In genomic region chr4:102254466-102255294, GRCm38 (mm10) we compare ENCODE assay signal across 8 mouse cellular contexts.
DNase-seq lines count a peak whose midpoint lies in the region; ATAC-seq and TF ChIP-seq lines count a peak whose summit lies in the region.

No protein-coding gene starts in this region.

- H3K4me3 ChIP-seq in heart, embryonic 11.5 days (ENCODE audit: low read depth, low read length), result peak overlapping the region; percentile 52
- no peak overlapping the region for H3K4me3 ChIP-seq in liver, embryonic 12.5 days

- peak; percentile 92 for DNase-seq in brain, embryonic 14.5 days (ENCODE audit: low read depth)
- peak; percentile 58 for DNase-seq in embryo, embryonic 9.5 days (ENCODE audit: extremely low spot score)
- peak; percentile 58 for DNase-seq in layer of hippocampus, adult 11-12 months (ENCODE audit: low spot score)
- DNase-seq in right cerebral cortex, adult 2 months (ENCODE audit: low spot score in 2 of 2), result peak; percentile 60 to 66
- no peak for DNase-seq in testis, postnatal 14 days (ENCODE audit: low spot score)
- no peak for DNase-seq in adrenal gland, postnatal 4 days (ENCODE audit: low spot score in 2 of 2)

- H3K9ac ChIP-seq in heart, embryonic 11.5 days (ENCODE audit: low read depth, low read length), result peak overlapping the region; percentile 77
- H3K9ac ChIP-seq in liver, embryonic 12.5 days, result no peak overlapping the region

- peak; percentile 55; the same call in 1 of the 2 replicates for ATAC-seq in heart, embryonic 11.5 days (replicated peaks; ENCODE audit: insufficient number of reproducible peaks, low FRiP score, low TSS enrichment)
- no peak for ATAC-seq in liver, embryonic 12.5 days

- peak; percentile 40; the same call in 1 of the 2 replicates for TF ChIP-seq CTCF in brain, embryonic 14.5 days (IDR thresholded peaks at IDR 0.05; ENCODE audit: borderline replicate concordance, extremely low read depth, insufficient read depth, insufficient read length)

- peak overlapping the region; percentile 90 for H3K27ac ChIP-seq in heart, embryonic 11.5 days (ENCODE audit: low read depth, low read length)
- no peak overlapping the region for H3K27ac ChIP-seq in liver, embryonic 12.5 days

- 6% methylated on average over 15 of the region's 15 CpGs for WGBS in heart, embryonic 11.5 days (ENCODE audit: insufficient replicate concordance)
- WGBS in liver, embryonic 12.5 days (ENCODE audit: insufficient replicate concordance), result 14% methylated on average over 15 of the region's 15 CpGs

- H3K27me3 ChIP-seq in heart, embryonic 11.5 days (ENCODE audit: control insufficient read depth, insufficient read depth, low read length), result no peaks in the 10 kb centered on the region
- no peaks in the 10 kb centered on the region for H3K27me3 ChIP-seq in liver, embryonic 12.5 days (replicated peaks)

- H3K9me3 ChIP-seq in heart, embryonic 11.5 days (replicated peaks; ENCODE audit: control insufficient read depth, low read length), result no peaks in the 10 kb centered on the region
- no peaks in the 10 kb centered on the region for H3K9me3 ChIP-seq in liver, embryonic 12.5 days (replicated peaks)

- H3K36me3 ChIP-seq in heart, embryonic 11.5 days (ENCODE audit: control insufficient read depth, insufficient read depth, low read length), result no peaks in the 10 kb centered on the region
- H3K36me3 ChIP-seq in liver, embryonic 12.5 days, result no peaks in the 10 kb centered on the region

- H3K4me2 ChIP-seq in heart, embryonic 11.5 days, result peak overlapping the region; percentile 64
- peak overlapping the region; percentile 31 for H3K4me2 ChIP-seq in liver, embryonic 12.5 days

- H3K4me1 ChIP-seq in heart, embryonic 11.5 days (ENCODE audit: control insufficient read depth, insufficient read depth, low read length), result no peaks in the 10 kb centered on the region
- H3K4me1 ChIP-seq in liver, embryonic 12.5 days, result no peaks in the 10 kb centered on the region

- TF ChIP-seq POLR2A in brain, embryonic 14.5 days (IDR thresholded peaks at IDR 0.05; ENCODE audit: borderline replicate concordance, extremely low read depth, insufficient read depth, insufficient read length, poor library complexity, severe bottlenecking), result no peak

Comparison
In these comparisons a context has a peak if more than half of its experiments do, and no peak if none do; other contexts are left out.
1. DNase-seq: peak in brain, embryonic 14.5 days (single experiment), embryo, embryonic 9.5 days (single experiment), layer of hippocampus, adult 11-12 months (single experiment) and right cerebral cortex, adult 2 months (2 of 2); none in testis, postnatal 14 days (single experiment) and adrenal gland, postnatal 4 days (0 of 2).